Mouse (Mus musculus) heart, postnatal 0 days (tissue): ENCODE measurements around the gene Slc20a1. TPM values are rescaled to one million over a fixed set of nuclear protein-coding genes. Genes with fewer than 3 reads are reported as not detected.

Experiments
- ATAC-seq: fragments of 200-750 bp; cut with Nextera tagmentation; 2 replicates; pipeline ENCODE4 v1.8.0; 2017; ENCODE audit warnings: low read depth, moderate number of reproducible peaks, moderate library complexity; ENCODE audit not compliant: insufficient read depth
- DNase-seq: peaks from one replicate; pipeline ENCODE4 v3.0.0-alpha.2; 2016; ENCODE audit warnings: low spot score
- H3K27ac ChIP-seq: fragments of 300-500 bp; sonication (generic); 2 replicates; pipeline ENCODE4 v1.5.1; 2014; ENCODE audit warnings: low read depth, mild to moderate bottlenecking
- H3K27me3 ChIP-seq: fragments of 300-500 bp; sonication (generic); 2 replicates; pipeline ENCODE4 v1.6.1; 2014; ENCODE audit warnings: low read length, mixed read lengths; ENCODE audit not compliant: control insufficient read depth, insufficient read depth
- H3K36me3 ChIP-seq: fragments of 300-500 bp; sonication (generic); replicated peaks from 2 replicates; pipeline ENCODE4 v1.6.1; 2014; ENCODE audit warnings: low read length, mixed read lengths; ENCODE audit not compliant: control insufficient read depth, insufficient read depth
- H3K4me1 ChIP-seq: fragments of 300-500 bp; sonication (generic); 2 replicates; pipeline ENCODE4 v1.6.1; 2014; ENCODE audit warnings: antibody characterized with exemption; ENCODE audit not compliant: control insufficient read depth, insufficient read depth
- H3K4me2 ChIP-seq: fragments of 300-500 bp; sonication (generic); 2 replicates; pipeline ENCODE4 v1.6.1; 2014; ENCODE audit warnings: low read depth, mild to moderate bottlenecking, low read length, moderate library complexity
- H3K4me3 ChIP-seq: fragments of 300-500 bp; sonication (generic); 2 replicates; pipeline ENCODE4 v1.5.1; 2014; ENCODE audit warnings: low read depth, low read length
- H3K9ac ChIP-seq: fragments of 300-500 bp; sonication (generic); replicated peaks from 2 replicates; pipeline ENCODE4 v1.6.1; 2014; ENCODE audit warnings: low read depth, low read length, mixed read lengths
- H3K9me3 ChIP-seq: fragments of 300-500 bp; sonication (generic); replicated peaks from 2 replicates; pipeline ENCODE4 v1.6.1; 2016; ENCODE audit warnings: low read length; ENCODE audit not compliant: control insufficient read depth
- CTCF ChIP-seq: IDR thresholded peaks from 2 replicates; pipeline ENCODE4 v1.5.1; 2016; ENCODE audit warnings: antibody characterized with exemption, control low read depth, low read depth
- EP300 ChIP-seq: IDR thresholded peaks from 2 replicates; pipeline ENCODE4 v1.6.1; 2016; ENCODE audit warnings: antibody characterized with exemption, low read depth
- WGBS: fragments of 180-500 bp; shearing (Covaris S2); extraction: QIAGEN DNeasy Blood & Tissue Kit; methylation state at CpG from one replicate; pipeline ENCODE4 v1.1.7; 2014; 5-methylcytosine and 5-hydroxymethylcytosine counted together
- polyA plus RNA-seq: library from polyadenylated mRNA; unstranded; fragments of >200 nt; fragmentation: Nextera tagmentation; extraction: Ambion mirVana; gene quantifications from 2 replicates; pipeline ENCODE4 v1.2.1, GENCODE M21; 2015
- total RNA-seq: library from RNA; depleted of rRNA; stranded (reverse); fragments of >200 nt; gene quantifications from 2 replicates; pipeline ENCODE4 v1.2.3, GENCODE M21; 2014; ENCODE audit warnings: low replicate concordance

The Slc20a1 gene
- total and polyA plus RNA-seq, 2 experiments from 2014 or later: 8.7 to 37.1 TPM

DNA sequence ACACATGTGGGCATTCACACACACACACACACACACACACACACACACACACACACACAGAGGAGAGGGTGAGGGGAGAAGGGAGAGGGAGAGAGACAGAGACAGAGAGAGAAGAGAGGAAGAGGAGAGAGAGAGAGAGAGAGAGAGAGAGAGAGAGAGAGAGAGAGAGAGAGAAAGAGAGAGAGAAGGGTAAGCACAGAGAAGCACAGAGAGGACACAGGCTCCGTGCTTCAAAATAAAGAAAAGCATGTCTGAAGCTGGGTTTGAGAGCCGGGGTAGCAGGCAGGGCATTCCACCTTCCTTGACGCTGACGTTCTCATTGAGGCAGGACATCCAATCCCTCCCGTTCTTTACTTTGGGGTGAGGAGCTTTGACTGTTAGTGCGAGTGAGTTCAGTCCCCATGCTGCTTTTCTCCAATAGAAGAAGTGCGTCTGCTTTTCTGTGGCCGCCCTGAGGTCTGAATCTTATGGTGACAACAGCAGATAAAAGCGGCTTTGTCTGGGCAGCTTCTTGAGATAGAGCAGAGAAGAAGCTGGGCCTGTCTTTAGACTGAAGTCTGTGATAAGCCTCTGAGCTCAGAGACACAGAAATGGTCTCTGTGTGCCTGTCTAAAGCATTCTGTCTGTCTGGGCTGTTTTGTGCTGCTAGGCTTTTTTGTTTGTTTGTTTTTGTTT lies 35.4 kb downstream of the Slc20a1 start:
- ATAC-seq: no peak
- Histone ChIP-seq H3K27me3 (no peaks in the 10 kb centered on the region), H3K4me2 (no peak overlapping the region), H3K36me3 (no peaks in the 10 kb centered on the region), H3K4me3 (no peak overlapping the region), H3K27ac (no peak overlapping the region), H3K4me1 (no peaks in the 10 kb centered on the region), H3K9ac (no peak overlapping the region), H3K9me3 (no peaks in the 10 kb centered on the region)
- TF ChIP-seq EP300 (no peak), CTCF (no peak)
- WGBS: 27% methylated on average over 9 of the region's 9 CpGs
- no peak for DNase-seq

DNA sequence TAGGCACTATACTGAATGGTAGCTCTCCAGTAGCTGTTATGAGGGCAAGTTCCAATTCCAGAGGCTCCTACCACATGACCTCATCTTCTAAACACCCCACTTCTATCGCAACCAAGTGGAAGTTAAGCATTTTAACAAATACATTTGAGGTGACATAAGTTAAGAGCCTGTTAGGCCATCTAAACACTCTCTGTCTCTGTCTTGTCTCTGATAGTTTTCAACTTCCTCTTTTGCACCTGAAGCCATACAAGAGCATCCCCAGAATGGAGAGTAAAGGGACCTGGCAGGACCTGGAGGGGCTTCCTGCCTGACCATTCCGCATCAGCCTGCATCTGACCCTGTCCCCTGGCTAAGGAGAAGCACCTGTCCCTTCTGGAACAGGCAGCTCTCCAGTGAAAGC lies 36.2 kb downstream of the Slc20a1 start:
- Histone ChIP-seq H3K9me3 (no peaks in the 10 kb centered on the region), H3K4me2 (no peak overlapping the region), H3K4me1 (no peaks in the 10 kb centered on the region), H3K9ac (no peak overlapping the region), H3K36me3 (no peaks in the 10 kb centered on the region), H3K4me3 (no peak overlapping the region), H3K27ac (no peak overlapping the region), H3K27me3 (no peaks in the 10 kb centered on the region)
- 61% methylated on average over 2 of the region's 2 CpGs for WGBS
- ATAC-seq: no peak
- no peak for TF ChIP-seq CTCF
- no peak for TF ChIP-seq EP300
- DNase-seq: no peak

DNA sequence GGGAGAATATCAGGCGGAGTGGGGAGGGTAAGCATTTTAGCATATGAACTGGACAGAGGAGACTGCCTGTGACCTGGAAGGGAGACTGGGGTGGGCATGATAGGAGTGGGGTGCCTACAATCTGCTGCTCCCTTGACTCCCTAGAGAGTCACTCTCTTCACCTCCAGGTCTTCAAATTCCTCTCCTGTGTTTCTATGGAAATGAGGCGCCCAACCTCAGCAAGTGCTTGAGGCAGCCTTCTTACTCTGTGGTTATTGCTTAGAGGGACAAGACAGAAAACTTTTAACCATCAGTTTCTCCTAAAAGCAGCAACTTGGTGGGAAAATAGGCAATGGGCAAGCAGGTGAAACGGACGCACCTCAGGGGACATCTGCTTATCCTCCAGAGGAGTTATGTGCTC lies 38.0 kb downstream of the Slc20a1 start:
- H3K27ac ChIP-seq: no peak overlapping the region
- no peaks in the 10 kb centered on the region for H3K27me3 ChIP-seq
- no peaks in the 10 kb centered on the region for H3K9me3 ChIP-seq
- H3K36me3 ChIP-seq: no peaks in the 10 kb centered on the region
- WGBS: 80% methylated on average over 4 of the region's 4 CpGs
- H3K4me1 ChIP-seq: no peaks in the 10 kb centered on the region
- ATAC-seq (no peak), DNase-seq (no peak)
- H3K4me3 ChIP-seq: no peak overlapping the region
- no peak for TF ChIP-seq CTCF
- no peak for TF ChIP-seq EP300
- H3K9ac ChIP-seq: no peak overlapping the region
- no peak overlapping the region for H3K4me2 ChIP-seq

DNA sequence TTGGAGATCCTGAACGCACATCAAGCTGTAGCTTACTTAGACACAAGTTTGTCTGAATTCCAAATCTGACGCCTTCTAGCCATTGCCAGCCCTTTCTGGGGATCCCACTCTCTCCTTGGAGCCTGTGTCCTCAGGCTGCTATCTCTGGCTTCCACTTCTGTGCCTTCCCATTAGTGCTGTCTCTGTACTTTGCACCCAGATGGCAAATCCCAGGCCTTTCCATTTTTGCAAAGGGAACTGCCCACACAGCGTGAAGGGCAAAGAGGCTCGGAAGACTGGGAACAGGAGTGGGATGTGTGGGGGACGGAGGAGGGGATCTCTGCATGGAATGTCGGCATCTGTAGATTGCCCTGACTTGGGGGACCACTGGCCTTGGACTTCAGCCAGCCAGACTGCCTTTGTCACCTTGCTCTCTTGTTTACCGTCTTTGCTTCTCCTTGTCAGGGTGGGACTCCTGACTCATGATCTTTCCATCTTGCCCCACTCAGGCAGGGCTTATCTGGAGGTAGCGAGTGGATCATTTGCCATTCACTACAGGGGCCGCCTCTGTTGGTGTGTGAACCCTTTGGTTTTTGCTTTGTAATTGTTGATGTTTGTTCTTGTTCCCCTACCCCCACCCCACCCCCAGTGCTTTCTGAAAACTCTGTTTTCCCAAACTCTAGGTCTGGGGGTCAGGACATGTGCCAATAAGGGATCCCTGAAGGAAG lies 42.3 kb downstream of the Slc20a1 start:
- no peaks in the 10 kb centered on the region for H3K36me3 ChIP-seq
- H3K4me3 ChIP-seq: no peak overlapping the region
- H3K27me3 ChIP-seq: no peaks in the 10 kb centered on the region
- no peak for TF ChIP-seq CTCF
- TF ChIP-seq EP300: no peak
- no peak for ATAC-seq
- 0 out of 2 replicates have a peak, but pooled peaks cover 15% of the 10 kb centered on the region for H3K4me1 ChIP-seq
- H3K4me2 ChIP-seq: no peak overlapping the region
- no peak for DNase-seq
- WGBS: 62% methylated on average over 9 of the region's 9 CpGs
- no peaks in the 10 kb centered on the region for H3K9me3 ChIP-seq
- H3K27ac ChIP-seq: no peak overlapping the region
- no peak overlapping the region for H3K9ac ChIP-seq

DNA sequence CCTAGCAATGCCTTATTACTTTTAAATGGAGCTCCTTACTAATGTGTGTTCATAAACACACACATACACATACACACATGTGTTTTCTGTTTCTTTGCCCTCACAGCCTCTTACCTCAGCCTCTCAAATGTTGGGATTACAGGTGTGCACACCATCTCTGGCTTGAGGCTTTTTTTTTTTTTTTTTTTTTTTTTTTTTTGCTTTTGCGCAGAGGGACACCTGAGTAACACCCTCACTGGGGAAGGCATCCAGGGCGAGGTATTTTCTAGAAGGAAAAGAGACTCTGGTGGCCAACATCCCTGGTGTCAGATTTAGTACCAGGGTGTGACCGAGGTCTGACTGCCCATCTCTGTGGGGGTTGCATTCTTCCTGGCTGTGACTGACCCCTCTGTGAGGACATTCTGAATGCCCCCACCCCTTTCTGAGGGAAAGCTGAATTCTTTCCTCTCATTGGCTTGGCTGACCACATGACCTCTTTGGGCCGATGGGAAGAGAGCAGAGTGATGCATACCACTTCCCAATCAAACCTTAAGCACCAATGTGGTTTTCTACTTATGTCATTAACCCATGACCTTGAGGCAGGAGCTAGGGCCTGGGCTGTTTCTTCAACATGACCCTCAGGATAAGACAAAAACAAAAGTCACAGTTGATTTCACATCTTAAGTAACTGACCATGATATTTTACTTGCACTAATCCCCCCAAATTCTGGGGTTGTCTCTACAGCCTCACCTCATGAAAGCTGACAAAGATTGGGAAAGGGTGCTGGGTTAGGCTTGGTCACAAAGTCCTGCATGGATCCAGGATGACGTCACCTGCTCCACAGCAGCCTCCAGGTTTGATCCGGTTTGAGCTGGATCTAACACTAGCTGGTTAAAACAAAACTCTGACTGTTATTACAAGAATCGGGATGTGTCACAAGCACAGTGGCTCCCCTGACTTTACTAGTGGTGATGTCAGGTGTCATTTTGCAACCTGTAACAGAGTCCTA lies 43.6 kb downstream of the Slc20a1 start:
- Histone ChIP-seq H3K9me3 (no peaks in the 10 kb centered on the region), H3K4me1 (0 out of 2 replicates have a peak, but pooled peaks cover 15% of the 10 kb centered on the region), H3K27ac (no peak overlapping the region), H3K4me2 (no peak overlapping the region), H3K4me3 (no peak overlapping the region), H3K27me3 (no peaks in the 10 kb centered on the region), H3K9ac (no peak overlapping the region), H3K36me3 (no peaks in the 10 kb centered on the region)
- WGBS: 66% methylated on average over 7 of the region's 7 CpGs
- TF ChIP-seq CTCF: no peak
- no peak for ATAC-seq
- DNase-seq: no peak
